Mouse (Mus musculus): ENCODE results near the gene Dnah3.

- TF ChIP-seq CTCF (IDR thresholded peaks at IDR 0.05; ENCODE audit: extremely low read depth, insufficient read depth, insufficient read length, insufficient replicate concordance), result no peak
- TF ChIP-seq POLR2A (IDR thresholded peaks at IDR 0.05; ENCODE audit: low read depth, low read length), result no peak
These were observed 202.9 kb downstream of the Dnah3 start for GRCm38 (mm10) chr7:119892198-119892597.

Measured in spleen, adult 2 months (tissue).